Mouse (Mus musculus): ENCODE results near the gene Msgn1. TPM values are rescaled to one million over a fixed set of nuclear protein-coding genes. Genes with fewer than 3 reads are reported as not detected.
A peak's percentile ranks its signal among the peaks of the same experiment; 100 is the strongest.

Gene Msgn1
- total RNA-seq, 2 experiments from 2014 or later, result not detected

GRCm38 (mm10) chr12:11200711-11201110 lies 8.1 kb downstream of the Msgn1 start:
- no peak for DNase-seq (ENCODE audit: low spot score in 2 of 2)

DNA sequence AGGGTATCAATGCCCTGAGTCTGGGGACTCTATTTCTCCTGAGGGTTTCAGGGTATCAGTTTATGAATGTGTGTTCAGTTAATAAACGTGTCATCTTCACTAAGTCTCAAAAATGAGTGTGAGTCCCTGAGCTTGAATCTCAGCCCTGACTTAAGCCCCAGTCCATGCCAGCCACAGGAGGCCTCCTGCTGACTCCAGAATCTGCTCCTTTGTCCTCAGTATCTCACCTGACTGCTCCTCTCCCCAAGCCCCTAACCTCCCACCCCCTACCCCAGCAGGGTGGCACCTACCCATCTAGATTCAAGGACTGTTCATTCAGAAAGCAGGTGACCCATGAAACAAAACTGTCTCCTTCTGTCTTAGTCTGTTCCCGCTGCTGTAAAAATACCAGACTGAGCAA lies 10.2 kb downstream of the Msgn1 start:
- DNase-seq (ENCODE audit: low spot score in 2 of 2), result no peak

GRCm38 (mm10) chr12:11198026-11198425 lies 10.7 kb downstream of the Msgn1 start:
- no peak for DNase-seq (ENCODE audit: low spot score in 2 of 2)

DNA sequence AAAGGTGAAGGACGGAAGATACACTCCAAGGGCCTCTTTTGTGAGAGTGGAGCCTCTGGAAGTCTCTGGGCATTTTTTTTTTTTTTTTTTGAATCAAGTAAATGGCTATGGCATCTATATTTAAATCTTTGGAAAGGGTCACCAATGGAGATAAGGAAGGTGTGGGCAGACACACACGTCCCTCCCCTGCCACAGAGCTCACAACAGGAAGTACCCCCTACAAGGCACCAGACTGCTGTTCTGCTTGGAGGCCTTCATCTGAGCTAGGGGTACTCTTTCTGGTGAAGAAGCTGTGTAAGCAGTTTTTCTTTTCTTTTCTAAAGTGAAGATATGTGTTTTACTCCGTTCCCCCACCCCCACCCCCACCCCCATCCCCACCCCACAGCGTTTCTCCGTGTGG lies 11.9 kb downstream of the Msgn1 start:
- DNase-seq (ENCODE audit: low spot score in 2 of 2), result no peak

DNA sequence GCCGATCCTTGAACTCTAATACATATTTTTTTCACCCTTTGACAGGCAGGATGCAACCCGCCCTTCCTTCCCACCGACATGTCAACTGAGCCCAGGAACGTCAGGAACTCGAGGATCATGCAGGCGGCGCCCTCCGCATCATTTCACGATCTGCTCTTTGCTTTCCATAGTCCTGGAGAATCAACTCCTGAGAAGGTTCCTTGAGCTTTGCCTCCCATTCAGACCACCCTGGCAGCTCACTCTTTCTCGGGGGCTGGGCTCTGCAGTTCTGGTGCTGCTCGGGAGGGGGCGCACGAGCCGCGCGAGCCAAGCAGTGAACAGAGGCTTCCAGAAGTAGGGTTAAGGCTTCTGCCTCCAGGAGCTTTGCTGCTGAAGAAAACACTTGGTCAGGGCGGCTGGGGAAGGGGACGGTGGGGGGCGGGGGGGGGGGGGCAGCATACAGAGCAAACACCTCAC lies 12.6 kb downstream of the Msgn1 start:
- DNase-seq (ENCODE audit: low spot score in 2 of 2), result peak; percentile 61 to 65

DNA sequence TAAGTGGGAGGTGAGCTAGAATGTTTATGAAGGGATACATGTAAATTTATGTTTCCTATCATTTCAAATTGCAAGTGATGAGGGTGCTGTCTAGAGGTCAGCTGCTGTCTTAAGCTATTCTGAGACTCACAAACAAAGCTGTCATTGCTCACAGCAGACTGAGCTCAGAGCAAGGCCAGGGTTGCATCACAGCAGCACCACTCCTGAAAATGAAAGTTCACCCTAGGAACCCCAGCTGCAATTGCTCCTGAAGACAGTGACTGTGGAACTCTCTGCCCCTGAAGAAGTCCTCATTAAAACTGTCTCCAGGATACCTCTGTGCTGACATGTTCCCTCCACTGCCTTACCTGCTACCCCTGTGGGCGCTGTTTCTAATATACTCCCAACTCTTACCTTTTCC lies 13.7 kb downstream of the Msgn1 start:
- DNase-seq (ENCODE audit: low spot score in 2 of 2), result no peak

GRCm38 (mm10) chr12:11178486-11179154 lies 30.2 kb downstream of the Msgn1 start:
- peak; percentile 56 to 79 for DNase-seq (ENCODE audit: low spot score in 2 of 2)

DNA sequence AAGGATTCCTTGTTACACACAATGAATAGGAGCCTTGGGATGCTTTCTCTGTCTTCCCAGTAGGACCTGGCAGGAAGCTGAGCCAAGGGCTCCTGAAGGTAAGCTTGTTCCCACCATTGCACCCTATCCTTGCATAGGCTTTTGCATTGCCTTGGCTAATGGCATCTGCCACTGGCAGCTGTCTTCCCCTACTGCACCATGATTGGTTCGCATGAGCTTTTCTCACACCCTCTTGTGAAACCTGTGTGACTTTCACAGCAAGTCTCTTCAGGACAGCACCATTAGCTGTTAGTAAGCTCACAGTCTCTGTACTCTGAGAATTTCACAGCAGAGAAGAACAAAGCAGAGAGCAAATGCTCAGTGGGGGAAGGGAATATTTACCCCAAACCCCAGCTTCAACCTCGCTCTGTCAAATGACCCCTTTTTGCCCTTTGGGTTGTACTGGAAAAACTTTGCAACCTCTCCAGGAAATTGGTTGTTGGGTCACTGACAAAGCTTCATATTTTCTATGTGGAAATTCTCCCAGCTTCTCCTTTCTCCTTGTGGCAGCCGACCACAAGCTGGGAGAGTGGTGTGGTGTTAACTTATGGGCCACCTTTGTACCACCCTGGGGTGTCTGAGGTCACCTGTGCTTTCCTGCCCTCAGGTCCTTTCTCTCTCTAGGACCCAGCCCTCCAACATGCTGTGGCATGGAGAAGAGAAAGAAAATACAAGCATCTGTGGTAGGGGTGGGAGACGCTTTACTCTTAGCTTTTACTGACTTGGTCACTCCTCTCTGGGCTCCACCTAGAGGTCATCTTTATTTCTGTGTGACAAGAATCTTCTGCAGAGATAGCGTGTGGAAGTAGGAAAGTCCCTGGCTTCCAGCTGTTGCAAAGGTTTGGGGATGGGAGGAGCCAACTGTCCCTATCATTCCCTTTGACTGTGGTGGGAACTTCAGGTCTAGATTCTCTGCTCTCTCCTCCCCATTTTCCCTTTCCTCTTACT lies 31.1 kb downstream of the Msgn1 start:
- no peak for DNase-seq (ENCODE audit: low spot score in 2 of 2)

DNA sequence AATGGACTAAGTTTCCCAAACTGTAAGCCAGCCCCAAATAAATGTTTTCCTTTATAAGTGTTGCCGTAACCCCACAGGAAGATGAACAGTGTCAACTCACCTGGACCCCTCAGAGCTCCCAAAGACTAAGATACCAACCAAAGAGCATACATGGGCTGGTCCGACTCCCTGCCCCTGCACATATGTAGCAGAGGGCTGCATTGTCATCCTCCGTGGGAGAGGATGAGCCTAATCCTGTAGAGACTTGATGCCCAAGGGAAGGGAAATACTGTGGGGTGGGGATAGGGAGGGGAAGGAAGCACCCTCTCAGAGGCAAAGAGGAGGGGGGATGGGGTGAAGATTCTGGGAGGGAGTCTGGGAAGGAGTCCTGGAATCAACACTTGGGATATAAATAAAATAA lies 50.1 kb downstream of the Msgn1 start:
- DNase-seq (ENCODE audit: low spot score in 2 of 2), result no peak

Other genes with a start within 250 kb of the Msgn1 start
- 1 to 10 TPM; 4.9 to 5.3 TPM for gene Kcns3, start 57.9 kb downstream of the Msgn1 start, total RNA-seq (2021)
- gene Gen1, start 56.8 kb upstream of the Msgn1 start, total RNA-seq (2021), result 1 to 10 TPM; 6.3 to 10.0 TPM
- 10 to 100 TPM; 61.7 to 66.1 TPM for gene Smc6, start 56.9 kb upstream of the Msgn1 start, total RNA-seq (2021)
- 10 to 100 TPM; 38.5 to 38.8 TPM for gene Vsnl1, start 227.6 kb upstream of the Msgn1 start, total RNA-seq (2021)
- gene Rad51ap2, start 247.1 kb upstream of the Msgn1 start, total RNA-seq (2021), result under 1 TPM; 0.54 to 0.84 TPM

All from adrenal gland, postnatal 4 days (tissue).